Mouse (Mus musculus): ENCODE measurements around the gene Otop3. TPM values are rescaled to one million over a fixed set of nuclear protein-coding genes. Genes with fewer than 3 reads are reported as not detected.

The Otop3 gene
- polyA plus RNA-seq, 1 experiment: 0.64 TPM

GRCm38 (mm10) chr11:115296471-115297210 is 37.9 kb upstream of the Otop3 start:
- no peak for TF ChIP-seq POLR2A (IDR thresholded peaks at IDR 0.05; ENCODE audit: borderline replicate concordance, extremely low read depth, insufficient read depth, insufficient read length, poor library complexity, severe bottlenecking)
- TF ChIP-seq CTCF (IDR thresholded peaks at IDR 0.05; ENCODE audit: borderline replicate concordance, extremely low read depth, insufficient read depth, insufficient read length): no peak
- no peak for DNase-seq (ENCODE audit: low read depth)

- DNase-seq (ENCODE audit: low read depth): peak; percentile 80
- TF ChIP-seq CTCF (IDR thresholded peaks at IDR 0.05; ENCODE audit: borderline replicate concordance, extremely low read depth, insufficient read depth, insufficient read length) (no peak), POLR2A (IDR thresholded peaks at IDR 0.05; ENCODE audit: borderline replicate concordance, extremely low read depth, insufficient read depth, insufficient read length, poor library complexity, severe bottlenecking) (no peak)
Measured at GRCm38 (mm10) chr11:115297214-115297826, 37.2 kb upstream of the Otop3 start, which contains the start of gene Fads6. Gene Fads6, minus strand, starts transcription at chr11:115297663.

- TF ChIP-seq POLR2A (IDR thresholded peaks at IDR 0.05; ENCODE audit: borderline replicate concordance, extremely low read depth, insufficient read depth, insufficient read length, poor library complexity, severe bottlenecking) (no peak), CTCF (IDR thresholded peaks at IDR 0.05; ENCODE audit: borderline replicate concordance, extremely low read depth, insufficient read depth, insufficient read length) (no peak)
Measured at GRCm38 (mm10) chr11:115298160-115298559, 36.4 kb upstream of the Otop3 start.

GRCm38 (mm10) chr11:115300745-115301144 is 33.8 kb upstream of the Otop3 start:
- TF ChIP-seq POLR2A (IDR thresholded peaks at IDR 0.05; ENCODE audit: borderline replicate concordance, extremely low read depth, insufficient read depth, insufficient read length, poor library complexity, severe bottlenecking) (no peak), CTCF (IDR thresholded peaks at IDR 0.05; ENCODE audit: borderline replicate concordance, extremely low read depth, insufficient read depth, insufficient read length) (no peak)
- DNase-seq (ENCODE audit: low read depth): no peak

More at GRCm38 (mm10) chr11:115298160-115298559, 36.4 kb upstream of the Otop3 start:
- no peak for DNase-seq (ENCODE audit: low read depth)

- TF ChIP-seq POLR2A (IDR thresholded peaks at IDR 0.05; ENCODE audit: borderline replicate concordance, extremely low read depth, insufficient read depth, insufficient read length, poor library complexity, severe bottlenecking) (no peak), CTCF (IDR thresholded peaks at IDR 0.05; ENCODE audit: borderline replicate concordance, extremely low read depth, insufficient read depth, insufficient read length) (no peak)
- no peak for DNase-seq (ENCODE audit: low read depth)
Measured at GRCm38 (mm10) chr11:115301351-115301750, 33.2 kb upstream of the Otop3 start.

GRCm38 (mm10) chr11:115303167-115303566 is 31.4 kb upstream of the Otop3 start:
- TF ChIP-seq POLR2A (IDR thresholded peaks at IDR 0.05; ENCODE audit: borderline replicate concordance, extremely low read depth, insufficient read depth, insufficient read length, poor library complexity, severe bottlenecking) (no peak), CTCF (IDR thresholded peaks at IDR 0.05; ENCODE audit: borderline replicate concordance, extremely low read depth, insufficient read depth, insufficient read length) (no peak)
- no peak for DNase-seq (ENCODE audit: low read depth)

- DNase-seq (ENCODE audit: low read depth): no peak
- TF ChIP-seq POLR2A (IDR thresholded peaks at IDR 0.05; ENCODE audit: borderline replicate concordance, extremely low read depth, insufficient read depth, insufficient read length, poor library complexity, severe bottlenecking): no peak
- no peak for TF ChIP-seq CTCF (IDR thresholded peaks at IDR 0.05; ENCODE audit: borderline replicate concordance, extremely low read depth, insufficient read depth, insufficient read length)
Measured at GRCm38 (mm10) chr11:115306863-115307262, 27.7 kb upstream of the Otop3 start, which contains the start of gene Otop2. Gene Otop2, plus strand, starts transcription at chr11:115307163.

GRCm38 (mm10) chr11:115308781-115309180 is 25.8 kb upstream of the Otop3 start:
- no peak for DNase-seq (ENCODE audit: low read depth)
- TF ChIP-seq CTCF (IDR thresholded peaks at IDR 0.05; ENCODE audit: borderline replicate concordance, extremely low read depth, insufficient read depth, insufficient read length): no peak
- no peak for TF ChIP-seq POLR2A (IDR thresholded peaks at IDR 0.05; ENCODE audit: borderline replicate concordance, extremely low read depth, insufficient read depth, insufficient read length, poor library complexity, severe bottlenecking)

GRCm38 (mm10) chr11:115314249-115314648 is 20.3 kb upstream of the Otop3 start:
- TF ChIP-seq POLR2A (IDR thresholded peaks at IDR 0.05; ENCODE audit: borderline replicate concordance, extremely low read depth, insufficient read depth, insufficient read length, poor library complexity, severe bottlenecking): no peak
- TF ChIP-seq CTCF (IDR thresholded peaks at IDR 0.05; ENCODE audit: borderline replicate concordance, extremely low read depth, insufficient read depth, insufficient read length): no peak
- DNase-seq (ENCODE audit: low read depth): no peak

- DNase-seq (ENCODE audit: low read depth): no peak
- TF ChIP-seq CTCF (IDR thresholded peaks at IDR 0.05; ENCODE audit: borderline replicate concordance, extremely low read depth, insufficient read depth, insufficient read length): no peak
Measured at GRCm38 (mm10) chr11:115317204-115317603, 17.3 kb upstream of the Otop3 start.

GRCm38 (mm10) chr11:115318245-115319027 is 16.1 kb upstream of the Otop3 start:
- peak; percentile 27 for DNase-seq (ENCODE audit: low read depth)
- TF ChIP-seq CTCF (IDR thresholded peaks at IDR 0.05; ENCODE audit: borderline replicate concordance, extremely low read depth, insufficient read depth, insufficient read length) (no peak), POLR2A (IDR thresholded peaks at IDR 0.05; ENCODE audit: borderline replicate concordance, extremely low read depth, insufficient read depth, insufficient read length, poor library complexity, severe bottlenecking) (no peak)
